Mouse (Mus musculus): Measurements from ENCODE around the gene Phb2.

Gene Phb2

DNA sequence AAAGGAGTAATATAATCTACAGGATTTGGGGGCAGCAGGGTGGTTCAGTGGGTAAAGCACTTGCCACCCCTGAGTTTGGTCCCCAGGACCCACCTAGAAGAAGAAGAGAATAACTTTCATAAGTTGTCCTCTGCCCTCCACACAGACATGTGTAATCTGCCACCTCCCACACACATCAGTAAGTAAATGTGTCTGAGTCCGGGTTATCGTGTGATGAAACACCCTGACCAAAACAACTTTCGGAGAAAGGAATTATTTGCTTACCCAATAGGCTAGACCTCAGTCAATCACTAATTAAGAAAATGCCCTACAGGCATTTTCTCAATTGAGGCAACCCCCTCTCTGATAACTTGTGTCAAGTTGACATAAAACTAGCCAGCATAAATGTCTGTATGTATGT is 21.6 kb upstream of the Phb2 start:
- DNase-seq (ENCODE audit: low spot score): no peak

DNA sequence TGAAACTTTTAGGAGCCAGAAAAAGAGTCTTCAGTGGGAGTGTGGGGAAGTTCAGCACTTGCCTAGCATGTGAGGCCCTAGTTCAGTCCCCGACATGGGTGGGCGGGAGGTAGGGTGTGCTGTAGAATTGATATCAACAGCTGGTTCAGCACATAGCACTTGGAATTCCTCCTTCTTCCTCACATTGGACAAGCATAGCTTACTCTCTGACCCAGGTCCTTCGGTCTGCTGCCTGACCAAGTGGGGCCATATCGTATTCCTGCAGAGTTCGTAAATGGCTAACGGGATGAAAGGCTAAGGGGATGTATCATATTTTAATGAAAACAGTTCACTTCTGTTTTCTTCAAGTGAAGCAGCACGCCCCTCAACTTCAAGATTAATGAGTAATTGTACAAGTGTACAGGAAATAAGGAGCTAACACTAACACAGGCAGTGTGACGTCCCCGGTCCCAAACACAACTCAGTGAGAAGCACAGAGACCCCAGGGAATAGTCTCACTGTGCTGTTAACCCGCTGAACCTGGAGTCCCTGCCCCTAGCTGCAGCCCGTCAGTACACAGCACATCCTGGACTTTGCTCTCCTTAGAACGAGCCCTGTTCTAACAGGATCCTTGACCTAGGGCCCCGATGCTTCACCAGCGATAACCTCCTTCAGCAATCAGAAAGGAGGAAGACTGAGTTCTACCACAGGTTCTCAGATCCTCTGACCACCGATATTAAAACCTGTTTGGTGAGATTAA is 18.7 kb upstream of the Phb2 start:
- DNase-seq (ENCODE audit: low spot score): no peak

DNA sequence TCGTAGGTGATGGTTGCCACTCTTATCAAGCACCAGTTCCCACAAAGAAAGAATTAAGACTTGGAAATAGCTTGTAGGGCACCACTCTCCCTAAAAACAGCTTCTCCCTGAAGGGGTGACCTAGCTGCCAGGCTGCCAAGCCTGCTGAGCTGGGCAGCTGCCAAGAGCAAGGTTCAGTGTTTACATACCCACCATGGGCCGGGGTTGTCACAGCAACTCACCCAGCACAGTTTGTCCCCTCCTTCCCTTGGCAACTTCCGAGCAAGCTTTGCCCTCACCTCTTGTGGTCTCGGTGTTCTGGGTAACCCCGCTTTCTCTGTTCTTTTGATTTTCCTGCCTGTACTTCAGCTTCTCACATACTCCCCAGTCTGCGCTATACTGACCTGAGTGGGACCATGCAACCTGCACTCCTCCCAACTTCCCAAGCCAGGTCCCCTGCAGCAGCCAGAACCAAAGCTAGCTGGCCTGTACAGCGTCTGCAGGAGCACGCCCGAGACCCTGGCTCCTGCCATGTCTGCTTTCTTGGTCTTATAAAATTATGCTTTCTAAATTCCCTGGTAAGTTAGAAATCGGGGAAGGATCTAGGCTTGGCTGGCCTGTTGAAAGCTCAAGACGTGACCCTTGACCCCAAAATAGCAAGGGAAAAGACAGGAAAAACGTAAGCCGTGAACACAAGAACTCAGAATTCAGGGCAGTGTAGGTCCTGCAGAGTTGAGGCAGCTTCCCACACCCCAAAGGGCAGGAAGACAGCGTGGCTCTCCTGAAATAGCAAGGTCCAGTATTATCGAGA is 17.8 kb upstream of the Phb2 start:
- DNase-seq (ENCODE audit: low spot score): peak; percentile 56

DNA sequence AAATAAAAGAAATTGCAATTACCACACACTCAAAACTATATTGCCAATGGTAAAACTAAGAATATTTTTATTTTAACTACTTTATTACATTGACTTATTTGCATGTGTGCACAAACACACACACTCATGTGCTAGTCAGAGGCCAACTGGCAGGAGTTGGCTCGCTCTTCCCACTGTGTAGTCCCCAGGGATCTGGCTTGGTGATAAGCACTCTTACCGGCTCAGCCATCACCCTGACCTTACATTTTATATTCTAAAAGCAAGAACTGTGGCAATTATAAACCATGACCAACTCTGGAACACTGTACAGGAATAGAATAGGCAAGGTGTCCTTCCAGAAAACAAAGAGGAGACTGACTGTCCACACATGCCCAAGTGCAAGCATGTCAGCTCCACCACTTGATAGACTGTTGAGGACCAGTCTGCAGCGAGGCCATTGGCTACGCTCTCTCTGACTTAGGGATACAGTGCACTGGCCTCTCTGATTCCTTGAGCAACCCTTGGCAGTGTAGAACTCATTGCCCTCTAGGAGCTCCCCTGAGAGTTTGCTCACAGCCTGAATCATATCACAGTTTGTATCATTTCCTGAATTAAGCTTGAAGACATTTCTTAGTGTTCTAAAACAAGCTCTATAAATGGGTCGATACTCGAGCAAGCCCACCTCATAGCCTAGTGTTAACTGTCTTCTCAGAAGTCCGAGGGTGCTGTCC is 15.5 kb upstream of the Phb2 start:
- no peak for DNase-seq (ENCODE audit: low spot score)

DNA sequence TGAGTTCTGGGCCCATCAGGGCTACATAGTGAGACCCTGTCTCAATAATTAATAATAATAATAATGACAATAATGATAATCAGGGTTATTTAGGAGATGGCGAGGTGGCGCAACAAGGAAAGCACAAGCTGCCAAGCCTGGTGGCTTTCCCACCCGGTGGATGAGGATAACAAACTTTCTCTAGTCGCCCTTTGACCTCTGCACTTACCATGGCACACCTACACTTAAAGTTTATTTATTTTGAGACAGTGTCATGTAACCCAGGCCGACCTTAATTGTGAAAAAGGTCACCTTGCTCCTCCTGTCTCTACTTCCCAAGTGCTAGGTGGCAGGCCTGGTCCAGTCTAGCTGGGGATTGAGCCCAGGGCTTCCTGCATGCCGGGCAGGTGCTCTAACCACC is 13.4 kb upstream of the Phb2 start:
- DNase-seq (ENCODE audit: low spot score): no peak

DNA sequence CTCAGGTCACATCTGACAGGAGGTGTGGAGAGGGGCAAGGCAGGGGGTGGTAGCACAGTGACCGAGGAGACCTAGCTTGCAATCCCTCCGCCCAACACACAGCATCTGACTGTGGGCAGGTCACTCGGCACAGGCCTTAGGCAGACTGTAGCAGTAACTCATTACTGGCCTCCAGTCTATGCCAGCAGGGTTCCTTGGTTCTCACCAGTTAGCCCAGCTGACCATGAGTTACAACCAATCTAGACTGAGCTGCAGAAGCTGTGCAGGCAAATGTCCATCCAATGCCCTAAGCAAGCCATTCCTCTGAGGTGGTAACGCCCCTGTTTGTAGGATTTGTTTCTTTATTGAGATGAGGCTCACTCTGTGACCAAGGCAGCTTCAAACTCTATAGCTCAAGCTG is 12.8 kb upstream of the Phb2 start:
- no peak for DNase-seq (ENCODE audit: low spot score)

DNA sequence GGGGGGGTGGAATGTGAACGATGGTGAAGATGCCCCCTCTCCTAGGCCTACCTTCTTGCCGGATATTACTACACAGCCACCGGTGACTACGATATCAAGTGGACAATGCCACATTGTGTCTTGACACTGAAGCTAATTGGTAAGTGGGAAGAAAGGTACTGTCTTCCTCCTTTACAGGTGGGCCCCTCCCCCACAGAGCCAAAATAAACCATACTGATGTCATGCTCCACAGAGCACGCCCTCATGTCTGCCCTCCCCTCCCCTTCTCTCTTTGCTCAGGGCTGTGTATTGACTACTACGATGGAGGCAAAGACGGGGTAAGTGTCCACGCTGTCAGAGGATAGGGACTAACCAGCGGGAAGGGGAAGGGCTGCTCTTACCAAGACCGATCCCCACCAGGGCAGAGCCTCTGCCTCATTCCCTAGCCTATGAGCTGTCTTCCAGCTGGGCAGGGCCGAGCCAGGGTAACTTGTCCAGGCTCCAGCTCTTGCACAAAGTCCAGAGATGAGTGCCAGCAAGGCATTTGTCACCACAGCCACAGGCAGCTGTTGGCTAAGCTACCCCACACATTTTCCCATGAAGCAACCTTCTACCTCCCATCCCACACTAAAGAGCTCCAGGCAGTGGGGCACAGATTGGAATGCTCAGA is 12.1 kb upstream of the Phb2 start:
- DNase-seq (ENCODE audit: low spot score): no peak

DNA sequence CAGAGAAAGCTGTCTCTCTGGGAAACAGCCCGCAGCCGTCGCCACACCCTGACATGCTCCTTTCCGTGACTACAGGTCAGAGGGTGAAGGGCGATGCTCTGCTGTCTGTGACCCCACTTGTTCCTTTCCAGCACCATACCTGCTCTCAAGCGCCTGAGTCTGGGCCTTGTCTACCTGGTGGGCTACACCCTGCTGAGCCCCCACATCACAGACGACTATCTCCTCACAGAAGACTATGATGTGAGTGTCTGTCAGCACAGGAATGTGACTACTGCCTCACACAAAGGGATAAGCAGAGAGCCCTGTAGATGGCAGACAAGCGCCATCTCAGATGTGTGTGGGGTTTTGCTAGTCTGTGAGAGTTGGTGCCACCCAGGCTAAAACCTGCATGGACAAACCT is 10.8 kb upstream of the Phb2 start:
- DNase-seq (ENCODE audit: low spot score): no peak

DNA sequence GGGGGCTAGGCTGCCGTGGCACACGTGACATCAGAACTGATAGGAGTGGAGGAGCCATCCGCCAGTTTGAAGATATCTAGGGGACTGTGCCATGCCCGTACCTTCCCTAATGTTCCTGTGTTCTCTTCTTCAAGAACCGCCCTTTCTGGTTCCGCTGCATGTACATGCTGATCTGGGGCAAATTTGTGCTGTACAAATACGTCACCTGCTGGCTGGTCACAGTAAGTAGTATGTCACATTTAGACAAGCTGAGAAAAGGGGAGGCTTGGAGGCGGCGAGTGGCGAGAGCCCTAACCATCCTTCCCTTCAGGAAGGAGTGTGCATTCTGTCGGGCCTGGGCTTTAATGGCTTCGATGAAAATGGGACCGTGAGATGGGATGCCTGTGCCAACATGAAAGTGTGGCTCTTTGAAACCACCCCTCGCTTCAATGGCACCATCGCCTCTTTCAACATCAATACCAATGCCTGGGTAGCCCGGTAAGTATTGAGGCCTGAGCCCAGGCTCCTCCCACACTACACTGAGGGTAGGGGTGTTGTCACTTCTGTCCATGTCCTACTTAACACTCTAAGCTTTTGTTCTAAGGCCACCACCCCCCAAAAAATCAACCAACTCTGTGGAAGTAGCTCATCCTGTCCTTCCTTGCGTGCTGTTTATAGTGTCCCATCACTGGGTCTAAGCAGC is 9.9 kb upstream of the Phb2 start:
- no peak for DNase-seq (ENCODE audit: low spot score)

DNA sequence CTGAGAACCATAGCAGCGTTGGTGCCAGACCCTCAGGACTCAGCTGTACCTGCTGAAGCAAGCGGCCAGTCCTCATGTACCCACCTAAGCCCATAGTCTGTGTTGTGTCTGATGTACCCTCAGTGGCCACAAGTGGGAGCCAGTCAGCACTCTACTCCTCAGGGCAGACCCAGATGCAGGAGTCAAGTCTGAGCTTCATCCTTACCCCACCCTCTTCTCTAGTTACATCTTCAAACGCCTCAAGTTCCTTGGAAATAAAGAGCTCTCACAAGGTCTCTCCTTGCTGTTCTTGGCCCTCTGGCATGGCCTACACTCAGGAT is 9.4 kb upstream of the Phb2 start:
- peak; percentile 61 for DNase-seq (ENCODE audit: low spot score)

DNA sequence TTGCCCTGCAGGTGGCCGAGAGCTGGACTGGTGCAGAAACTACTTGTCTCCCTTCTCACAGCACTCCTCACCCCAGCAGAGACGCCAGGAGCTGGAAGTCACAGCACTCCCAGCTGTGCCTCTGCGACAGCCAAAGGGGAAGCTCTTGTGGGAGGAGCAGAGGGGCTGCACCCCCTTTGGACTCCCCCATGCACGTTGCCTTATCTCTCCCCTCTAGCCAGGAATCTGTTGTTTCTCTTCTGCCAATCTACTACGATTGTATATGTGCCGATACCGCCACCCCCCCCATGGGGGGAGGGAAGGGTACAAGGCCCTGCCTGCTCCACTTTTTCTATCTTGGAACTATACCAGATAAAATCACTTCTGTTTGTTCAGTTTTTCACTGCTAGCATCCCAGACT is 8.3 kb upstream of the Phb2 start:
- no peak for DNase-seq (ENCODE audit: low spot score)

DNA sequence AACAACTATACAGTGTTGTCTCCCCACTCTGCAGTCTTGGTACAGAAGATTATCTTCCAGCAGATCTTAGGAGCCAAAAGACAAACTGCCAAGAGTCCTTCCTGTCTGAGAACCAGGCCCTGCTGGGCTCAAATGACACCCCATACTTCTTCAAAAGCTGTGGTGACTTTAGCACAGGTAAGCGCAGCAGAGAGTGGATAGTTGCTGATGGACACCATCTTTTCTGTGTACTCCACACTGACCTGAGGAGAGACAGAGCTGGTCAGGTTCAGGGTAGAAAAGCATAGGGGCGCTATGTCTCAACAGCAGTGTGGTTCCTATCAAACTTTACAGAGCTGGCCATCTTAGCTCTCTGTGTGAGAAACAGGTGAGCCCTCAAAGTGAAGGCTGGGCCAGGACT is 7.7 kb upstream of the Phb2 start:
- DNase-seq (ENCODE audit: low spot score): no peak

DNA sequence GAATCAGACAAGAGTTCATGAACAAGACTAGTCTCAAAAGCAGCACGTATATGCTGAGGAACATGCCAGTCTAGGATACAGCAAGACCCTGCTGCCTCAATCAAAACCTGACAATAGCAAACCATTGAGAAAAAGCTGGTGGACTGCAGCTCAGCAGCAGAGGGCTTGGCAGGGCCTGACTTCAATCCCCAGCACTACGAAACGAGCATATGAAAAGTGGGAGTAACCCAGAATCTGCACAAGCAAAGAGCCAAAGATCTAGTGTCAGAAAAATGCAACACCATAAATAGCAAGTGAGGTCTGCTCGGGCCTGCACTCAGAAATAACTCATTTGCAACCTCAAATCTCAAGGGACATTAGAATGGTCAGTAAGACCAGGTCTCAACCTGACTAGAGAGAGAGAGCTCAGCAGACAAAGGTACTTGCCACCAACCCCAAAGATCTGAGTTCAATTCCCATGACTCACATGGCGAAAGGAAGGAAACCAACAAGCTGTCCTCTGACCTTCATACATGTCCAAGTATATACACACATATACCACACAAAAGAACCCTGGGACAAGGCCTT is 6.0 kb upstream of the Phb2 start:
- no peak for DNase-seq (ENCODE audit: low spot score)

DNA sequence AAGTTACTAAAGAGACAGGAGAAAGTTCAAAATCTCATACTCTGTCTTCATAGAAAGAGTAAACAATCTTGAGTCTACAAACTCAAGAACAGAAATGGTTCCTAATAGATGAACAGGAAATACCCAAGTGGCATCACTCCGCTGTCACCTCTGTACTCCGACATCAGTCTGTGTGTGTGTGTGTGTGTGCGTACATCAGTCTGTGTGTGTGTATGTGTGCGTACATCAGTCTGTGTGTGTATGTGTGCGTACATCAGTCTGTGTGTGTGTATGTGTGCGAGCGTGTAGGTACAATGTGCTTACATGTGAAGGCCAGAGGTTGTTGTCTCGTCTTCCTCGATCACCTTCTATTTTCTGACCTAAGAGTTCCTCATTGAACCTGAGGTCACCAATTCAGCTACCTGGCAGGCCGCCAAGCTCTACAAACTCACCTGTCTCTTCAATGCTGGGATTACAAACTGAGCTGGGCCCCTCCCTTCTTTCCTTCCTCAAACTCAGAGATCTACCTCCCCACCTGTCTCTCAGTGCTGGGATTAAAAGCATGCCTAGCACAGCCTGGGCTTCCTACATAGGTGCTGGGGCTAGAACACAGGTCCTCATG is 3.7 kb upstream of the Phb2 start:
- no peak for DNase-seq (ENCODE audit: low spot score)

DNA sequence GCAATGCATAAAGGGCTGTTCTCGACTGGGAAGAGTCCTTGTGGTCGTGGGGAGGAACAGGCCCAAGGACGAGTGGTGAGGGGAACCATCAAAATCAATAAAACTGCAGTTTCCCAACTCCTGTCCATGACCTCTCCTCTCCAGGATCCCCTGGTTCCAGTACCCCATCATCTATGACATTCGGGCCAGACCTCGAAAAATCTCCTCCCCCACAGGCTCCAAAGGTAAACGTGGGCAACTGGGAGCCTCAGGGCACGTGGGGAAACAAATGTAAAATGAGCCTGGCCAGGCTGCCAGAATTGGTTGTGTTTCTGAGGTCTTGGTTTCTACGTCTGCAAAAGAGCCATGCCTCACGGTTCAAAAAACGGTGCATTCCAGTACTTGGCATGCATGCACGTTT is 782 bp downstream of the Phb2 start:
- DNase-seq (ENCODE audit: low spot score): no peak

DNA sequence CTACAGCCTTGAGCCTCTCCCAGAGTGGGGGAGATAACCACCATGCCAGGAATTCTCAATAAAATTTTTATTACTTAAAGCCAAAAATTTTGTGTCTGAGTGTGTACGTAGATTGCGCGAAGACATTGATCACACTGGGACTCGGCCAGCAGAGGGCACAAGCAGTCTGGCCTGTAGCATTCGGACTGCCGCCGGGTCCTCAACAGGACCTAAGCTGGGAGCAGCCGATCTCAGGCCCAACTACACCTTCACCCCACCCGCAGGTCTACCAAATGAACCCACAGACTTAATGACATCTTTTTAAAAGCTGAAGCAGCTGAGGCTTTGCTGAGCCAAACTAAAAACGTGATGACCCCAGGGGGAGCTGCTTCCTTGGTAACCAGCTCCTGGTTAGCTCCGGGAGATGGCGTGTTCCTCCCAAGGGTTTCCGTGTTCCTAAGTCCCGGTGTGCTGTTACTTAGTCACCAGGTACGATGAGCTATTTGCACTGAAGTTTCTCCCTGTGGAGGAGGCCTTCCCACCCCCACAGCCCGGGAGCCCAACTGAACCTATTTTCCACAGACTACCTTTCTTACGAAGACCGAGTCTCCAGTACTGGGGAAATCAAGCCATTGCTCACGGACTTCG is 4.8 kb downstream of the Phb2 start:
- DNase-seq (ENCODE audit: low spot score): no peak

DNA sequence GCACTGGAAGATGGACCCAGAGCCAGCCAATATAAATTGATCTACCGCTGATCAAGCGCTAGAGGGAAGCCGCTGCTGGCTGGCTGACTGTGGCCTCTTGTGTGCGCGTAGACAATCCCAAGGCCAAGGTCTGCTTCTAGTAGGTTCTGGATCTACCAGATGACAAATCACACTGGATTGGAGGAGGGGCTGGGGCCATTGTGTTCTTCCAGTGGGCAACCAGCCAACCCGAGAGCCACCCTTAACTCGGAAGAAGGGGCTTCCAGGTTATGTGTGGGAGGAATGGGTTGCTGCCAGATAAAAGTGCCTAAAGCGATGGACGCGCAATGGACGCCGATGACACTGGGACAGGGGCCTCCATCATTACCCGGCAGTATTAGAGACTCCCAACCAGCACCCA is 5.8 kb downstream of the Phb2 start:
- DNase-seq (ENCODE audit: low spot score): no peak

DNA sequence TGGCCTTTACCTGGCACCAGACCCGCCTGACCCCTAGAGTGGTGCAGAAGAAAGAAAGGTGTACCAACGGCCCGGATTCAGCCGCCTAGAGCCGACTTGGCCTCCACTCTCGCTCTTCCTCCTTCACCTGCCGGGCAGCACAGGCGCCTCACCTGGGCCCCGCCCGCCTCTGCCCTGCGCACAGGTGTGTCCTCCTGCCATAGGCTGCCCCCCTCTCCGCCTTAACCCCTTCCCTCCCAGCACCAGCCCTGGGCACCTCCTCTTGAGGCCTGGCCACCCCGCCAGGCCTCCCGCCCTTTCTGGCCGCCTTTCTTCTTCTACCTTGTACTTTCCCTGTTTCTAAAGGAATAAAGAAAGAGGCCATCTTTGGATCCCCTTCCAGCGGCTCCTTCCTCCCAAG is 6.6 kb downstream of the Phb2 start:
- DNase-seq (ENCODE audit: low spot score): peak; percentile 74

DNA sequence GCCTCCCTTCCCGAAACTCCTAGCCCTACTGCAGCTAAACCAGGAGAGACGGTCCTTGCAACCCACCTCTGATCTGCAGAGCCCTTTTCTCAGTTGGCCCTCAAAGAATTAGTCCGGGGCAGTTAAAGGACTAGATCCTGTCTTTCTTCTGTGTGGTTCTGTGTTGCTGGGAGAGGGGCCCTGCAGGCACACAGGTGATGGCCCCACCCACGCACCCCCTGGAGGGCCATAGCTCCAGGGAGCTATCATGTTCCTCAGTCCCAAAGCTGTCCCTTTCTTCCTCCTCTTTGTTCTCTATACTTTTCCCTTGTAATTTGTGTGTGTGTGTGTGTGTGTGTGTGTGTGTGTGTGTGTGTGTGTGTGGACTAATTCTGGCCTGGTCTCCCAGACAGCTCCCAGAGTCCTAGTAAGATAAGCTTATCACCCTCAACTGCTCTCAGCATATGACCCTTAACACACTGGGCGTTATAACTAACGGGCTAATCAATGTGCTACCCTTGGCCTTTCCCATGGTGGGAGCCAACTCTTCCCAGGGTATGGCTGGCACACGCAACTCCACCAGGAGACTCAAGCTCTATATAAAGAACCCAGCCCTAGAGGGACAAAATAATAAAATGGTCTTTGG is 7.3 kb downstream of the Phb2 start:
- DNase-seq (ENCODE audit: low spot score): no peak

DNA sequence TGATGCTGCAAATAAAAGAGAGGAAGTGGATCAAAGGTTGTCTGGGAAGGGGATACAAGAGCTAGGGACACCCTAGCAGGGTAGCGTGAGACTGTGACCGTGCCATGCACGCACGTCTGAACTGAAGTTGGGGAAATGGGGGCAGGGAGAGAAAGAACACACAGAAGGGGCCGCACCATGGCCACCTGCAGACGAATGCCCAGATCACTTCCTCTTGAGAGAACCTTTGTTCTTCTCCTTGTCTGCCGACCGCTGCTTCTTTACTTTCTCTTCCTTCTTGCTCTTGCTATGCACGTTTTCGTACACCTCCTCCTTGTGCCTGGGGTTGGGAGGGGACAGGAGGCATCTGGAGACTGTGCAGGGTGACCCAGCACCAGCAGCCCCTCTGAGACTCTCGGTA is 8.8 kb downstream of the Phb2 start:
- no peak for DNase-seq (ENCODE audit: low spot score)

Data from urinary bladder, postnatal 25 days (tissue).